Mouse (Mus musculus) right cerebral cortex, adult 2 months (tissue): ENCODE results near the gene Ube2dnl2.

Experiments
- DNase-seq, 2 experiments: peaks; one replicate each; pipeline ENCODE4 v3.0.0; 2021 to 2022; ENCODE audit warnings: low spot score in 2 of 2

Ube2dnl2 gene

GRCm38 (mm10) chrX:114907282-114907681 lies at the start of gene Ube2dnl2:
Gene Ube2dnl2 (plus strand): TSS chrX:114907582.
- no peak for DNase-seq

- DNase-seq: no peak
Observed at GRCm38 (mm10) chrX:114895489-114895888, 11.9 kb upstream of the Ube2dnl2 start.

GRCm38 (mm10) chrX:114897506-114897905 lies 9.9 kb upstream of the Ube2dnl2 start:
- DNase-seq: no peak

GRCm38 (mm10) chrX:114903391-114903790 lies 4.0 kb upstream of the Ube2dnl2 start:
- DNase-seq: no peak

- no peak for DNase-seq
Observed at GRCm38 (mm10) chrX:114904712-114905111, 2.7 kb upstream of the Ube2dnl2 start, which contains the start of gene Ube2dnl1. Gene Ube2dnl1 (plus strand): TSS chrX:114905012.

GRCm38 (mm10) chrX:114955066-114955465 lies 47.7 kb downstream of the Ube2dnl2 start:
- no peak for DNase-seq
